Mouse (Mus musculus) kidney, postnatal 4 days (tissue): ENCODE results near the gene Rbm18.

Source experiments
- DNase-seq, 2 experiments: peaks; one replicate each; pipeline ENCODE4 v3.0.0; 2021; ENCODE audit warnings: mixed read lengths in 2 of 2

Gene Rbm18

DNA sequence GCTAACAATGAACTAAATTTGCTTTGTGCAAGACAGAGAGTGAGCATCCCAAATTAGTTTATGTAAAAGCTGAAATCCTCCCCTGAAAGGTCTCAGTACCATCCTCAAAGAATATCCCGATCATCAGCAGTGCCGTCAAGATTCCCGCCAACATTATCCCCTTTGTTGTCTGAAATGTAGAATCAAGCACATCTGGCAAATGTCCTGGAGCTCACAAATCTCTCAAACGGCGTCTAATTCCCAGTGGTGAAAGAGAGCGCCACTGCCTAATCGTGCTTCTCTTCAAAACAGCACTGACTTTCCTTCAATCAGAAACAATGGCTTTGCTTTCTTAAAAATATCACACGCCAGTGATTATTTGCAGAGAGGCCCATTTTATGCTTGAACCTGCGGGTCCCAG, 69.4 kb downstream of the Rbm18 start:
- DNase-seq = no peak
